Mouse (Mus musculus) c-Kit-negative CD71-positive TER-119-positive erythroid progenitor cells, embryonic 14.5 days (primary cell): Measurements from ENCODE around the gene Olfr914.

Experiments
- DNase-seq: peaks from one replicate; pipeline ENCODE4 v3.0.0-alpha.2; 2013; ENCODE audit warnings: low read depth, low spot score

Olfr914 gene

GRCm38 (mm10) chr9:38604802-38605201, at the start of gene Olfr914:
Olfr914 (plus strand) TSS chr9:38605102.
- DNase-seq = no peak

DNA sequence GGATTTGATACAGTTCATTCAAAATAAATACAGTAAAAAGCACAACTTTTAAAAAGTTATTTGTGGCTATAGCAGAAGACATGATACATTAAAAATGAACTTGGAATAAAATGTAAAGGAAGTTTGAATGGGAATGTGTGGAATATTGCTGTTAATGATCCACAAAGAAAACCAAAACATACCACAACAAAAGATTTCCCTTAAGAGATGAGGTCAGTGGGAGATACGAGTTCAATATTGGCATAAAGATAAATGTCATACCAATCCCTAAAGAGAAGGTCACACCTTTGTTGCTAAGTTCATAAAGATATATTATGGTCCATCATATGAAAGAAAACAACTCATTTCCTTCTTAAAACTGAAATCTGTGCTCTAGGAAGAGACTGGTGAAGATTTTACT, 25.0 kb upstream of the Olfr914 start, which contains the start of gene Olfr912:
Gene Olfr912, plus strand, starts transcription at position 301 of the 400 bp plus-strand sequence.
- no peak for DNase-seq

GRCm38 (mm10) chr9:38591056-38591455, 13.8 kb upstream of the Olfr914 start:
- DNase-seq = no peak

GRCm38 (mm10) chr9:38592459-38592858, 12.4 kb upstream of the Olfr914 start, which contains the start of gene Olfr913:
Olfr913 (plus strand) TSS chr9:38592759.
- no peak for DNase-seq

GRCm38 (mm10) chr9:38632406-38632805, 27.5 kb downstream of the Olfr914 start:
- no peak for DNase-seq

DNA sequence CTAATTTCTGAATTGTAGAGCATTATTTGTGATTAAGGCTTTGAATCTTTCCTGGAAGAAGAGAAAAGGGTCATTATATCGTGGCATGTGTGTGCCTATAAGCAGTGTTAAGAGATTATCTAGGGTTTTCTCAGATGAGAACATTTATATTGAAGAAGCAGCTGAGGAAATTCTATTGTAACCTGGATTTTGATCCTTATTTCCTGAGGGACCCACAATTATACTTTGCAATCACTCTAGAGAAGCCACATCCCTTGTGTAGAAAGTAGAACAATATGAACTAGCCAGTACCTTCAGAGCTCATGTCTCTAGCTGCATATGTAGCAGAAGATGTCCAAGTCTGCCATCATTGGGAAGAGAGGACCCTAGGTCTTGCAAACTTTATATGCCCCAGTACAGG, 54.9 kb downstream of the Olfr914 start, which contains the start of gene Olfr916:
Gene Olfr916, minus strand, starts transcription at position 101 of the 400 bp plus-strand sequence.
- DNase-seq = no peak
